Mouse (Mus musculus): ENCODE results near the gene Amot. TPM values are rescaled to one million over a fixed set of nuclear protein-coding genes. Genes with fewer than 3 reads are reported as not detected.

The Amot gene
- 4.5 and 4.6 TPM in 2 replicates for polyA plus RNA-seq (2012; rRNA removed)

GRCm38 (mm10) chrX:145504717-145505415 is at the start of gene Amot:
Gene Amot, minus strand, starts transcription at chrX:145505181.

Other genes with a start within 250 kb of the Amot start
- gene Lhfpl1, start 156.1 kb downstream of the Amot start, polyA plus RNA-seq (2012; rRNA removed): 0.11 TPM in 1 of 2 replicates, not detected in the other

Data from liver, embryonic 14 days (tissue).